Mouse (Mus musculus): Measurements from ENCODE around the gene Pappa.

Gene Pappa

GRCm38 (mm10) chr4:65123741-65124224 is at the start of gene Pappa:
TSS of gene Pappa (plus strand) at chr4:65124174.
- no peak for DNase-seq (ENCODE audit: low spot score)

- DNase-seq (ENCODE audit: low spot score), result no peak
Observed at GRCm38 (mm10) chr4:65077906-65078615, 45.9 kb upstream of the Pappa start.

- DNase-seq (ENCODE audit: low spot score), result no peak
Observed at GRCm38 (mm10) chr4:65086864-65087263, 37.1 kb upstream of the Pappa start.

DNA sequence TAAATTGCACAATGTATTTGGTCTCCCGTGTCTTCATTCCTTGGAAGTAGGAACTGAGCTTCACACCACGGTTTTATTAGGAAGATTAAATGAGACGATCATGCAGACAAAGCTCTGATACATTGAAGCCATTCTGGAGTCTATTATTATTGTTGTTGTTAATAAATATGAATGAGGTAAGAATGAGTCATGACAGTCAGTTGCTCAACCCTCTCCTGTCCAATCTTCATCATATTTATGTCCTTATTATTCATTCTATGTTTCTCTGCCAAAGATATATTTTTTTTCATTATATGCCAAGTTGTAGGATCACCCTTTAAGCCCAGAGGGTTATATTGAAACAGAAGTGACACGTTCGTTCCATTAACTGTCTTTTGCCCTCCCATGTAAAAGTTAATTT is 36.4 kb upstream of the Pappa start:
- DNase-seq (ENCODE audit: low spot score), result no peak

DNA sequence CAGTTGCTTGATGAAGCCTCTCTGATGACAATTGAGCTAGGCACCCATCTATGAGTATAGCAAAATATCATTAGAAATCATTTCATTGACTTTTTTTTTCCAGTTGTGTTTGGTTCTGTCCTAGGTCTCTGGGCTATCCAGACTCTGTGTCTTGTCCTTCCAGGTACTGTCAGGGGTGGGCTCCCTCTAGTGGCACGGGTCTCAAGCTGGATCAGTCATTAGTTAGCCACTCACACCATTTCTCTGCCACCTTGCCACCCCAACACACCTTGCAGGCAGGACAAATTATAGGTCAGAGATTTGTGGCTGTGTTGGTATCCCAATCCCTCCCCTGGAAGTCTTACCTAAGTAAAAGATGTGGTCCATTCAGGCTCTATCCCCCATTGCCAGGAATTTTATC is 31.8 kb upstream of the Pappa start:
- DNase-seq (ENCODE audit: low spot score), result no peak

DNA sequence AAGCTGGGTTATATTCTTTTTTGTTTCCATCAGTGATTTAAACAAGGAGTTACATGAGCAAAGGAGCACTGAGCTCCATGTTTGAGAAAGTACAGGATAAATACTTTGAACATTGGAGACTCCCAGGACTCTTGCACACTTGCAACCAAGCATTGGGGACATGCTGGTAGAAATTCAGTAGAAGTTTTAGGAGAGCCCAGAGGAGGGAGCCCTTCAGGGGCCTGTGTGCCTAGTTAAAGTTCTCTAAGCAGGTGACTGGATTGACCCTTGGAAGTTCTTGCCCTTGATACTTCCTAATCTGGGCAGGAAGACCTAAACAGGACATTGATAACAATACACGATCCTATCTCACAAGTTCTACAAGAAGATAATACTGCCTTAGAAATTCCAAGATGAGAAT is 3.6 kb upstream of the Pappa start:
- no peak for DNase-seq (ENCODE audit: low spot score)

DNA sequence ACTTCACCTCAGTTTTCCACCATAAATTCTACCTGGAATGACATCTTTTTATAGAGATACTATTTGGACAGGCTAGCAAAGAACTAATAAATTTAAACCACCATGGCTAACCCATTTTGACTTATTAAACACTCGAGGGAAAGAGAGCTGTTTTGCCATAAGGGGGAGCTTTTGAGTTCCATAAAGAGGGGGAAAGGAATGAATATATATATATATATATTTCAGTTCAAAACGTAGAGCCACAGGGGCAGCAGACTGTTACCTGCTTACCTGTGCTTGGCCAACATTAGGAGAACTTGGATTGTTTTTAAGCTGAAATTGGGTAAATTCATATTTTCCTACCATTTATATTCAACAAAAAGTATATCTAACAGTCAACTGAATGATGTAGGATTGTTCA is 1.1 kb upstream of the Pappa start:
- no peak for DNase-seq (ENCODE audit: low spot score)

- DNase-seq (ENCODE audit: low spot score), result no peak
Observed at GRCm38 (mm10) chr4:65124369-65125151, 586 bp downstream of the Pappa start.

GRCm38 (mm10) chr4:65125341-65126332 is 1.7 kb downstream of the Pappa start:
- no peak for DNase-seq (ENCODE audit: low spot score)

GRCm38 (mm10) chr4:65126451-65127290 is 2.7 kb downstream of the Pappa start:
- peak; percentile 6 for DNase-seq (ENCODE audit: low spot score)

- no peak for DNase-seq (ENCODE audit: low spot score)
Observed at GRCm38 (mm10) chr4:65127291-65127590, 3.3 kb downstream of the Pappa start.

DNA sequence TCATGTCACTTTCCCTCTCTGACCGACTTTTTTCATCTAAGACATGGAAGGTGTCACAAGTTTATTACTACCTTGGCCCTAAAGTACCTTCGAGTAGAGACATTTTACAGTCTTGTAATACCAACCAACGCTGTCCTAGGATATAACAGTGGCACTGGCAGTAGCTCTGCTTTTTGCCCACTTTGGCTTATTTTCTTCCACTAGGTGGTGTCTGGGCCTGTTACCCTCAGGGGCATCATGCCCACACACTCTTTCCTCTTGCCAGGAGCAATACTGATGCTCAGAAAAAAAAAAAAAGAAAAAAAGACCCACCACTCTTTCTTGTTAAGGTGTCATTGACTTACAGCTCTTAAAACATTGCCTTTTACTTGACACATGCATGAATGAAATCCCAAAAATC is 8.7 kb downstream of the Pappa start:
- no peak for DNase-seq (ENCODE audit: low spot score)

GRCm38 (mm10) chr4:65134358-65134757 is 10.4 kb downstream of the Pappa start:
- no peak for DNase-seq (ENCODE audit: low spot score)

GRCm38 (mm10) chr4:65135109-65135508 is 11.1 kb downstream of the Pappa start:
- DNase-seq (ENCODE audit: low spot score), result no peak

DNA sequence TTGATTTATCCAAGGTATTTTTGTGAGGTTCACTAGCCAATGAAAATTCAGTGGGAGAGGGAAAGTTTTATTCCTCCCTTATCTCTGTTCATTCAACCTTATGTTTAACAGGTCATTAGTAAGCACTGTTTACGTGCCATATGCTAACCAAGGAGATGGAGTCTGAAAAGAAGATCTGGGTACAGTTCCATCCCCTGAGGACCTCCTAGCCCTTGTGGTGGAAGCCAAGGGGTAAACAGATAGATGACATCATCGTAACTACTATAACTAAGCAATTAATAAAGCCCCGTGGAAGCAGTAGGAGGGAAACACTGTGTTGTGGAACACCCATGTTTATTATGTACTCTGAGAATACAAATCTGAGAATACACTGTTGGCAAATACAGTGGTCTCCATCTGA is 12.6 kb downstream of the Pappa start:
- DNase-seq (ENCODE audit: low spot score), result no peak

- DNase-seq (ENCODE audit: low spot score), result no peak
Observed at GRCm38 (mm10) chr4:65146936-65147335, 23.0 kb downstream of the Pappa start.

DNA sequence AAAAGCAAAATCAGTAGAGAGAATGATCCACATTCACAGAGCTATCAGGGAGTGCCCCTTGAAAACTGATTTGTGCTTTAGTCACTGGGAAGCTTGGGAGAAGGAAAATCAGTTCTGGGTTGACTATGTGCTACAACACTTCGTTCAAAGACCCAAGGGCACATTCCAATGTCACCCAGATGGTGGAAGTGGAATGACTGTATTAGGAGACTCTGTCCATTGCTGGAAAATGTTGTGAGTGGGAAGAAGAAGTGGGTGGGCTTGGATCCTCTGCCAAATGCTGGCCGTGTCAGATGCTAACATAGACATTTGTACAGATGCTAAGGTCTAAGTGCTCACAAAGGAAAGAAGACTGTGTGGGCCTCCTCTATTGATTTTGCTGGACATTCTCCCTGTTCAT is 29.6 kb downstream of the Pappa start:
- no peak for DNase-seq (ENCODE audit: low spot score)

DNA sequence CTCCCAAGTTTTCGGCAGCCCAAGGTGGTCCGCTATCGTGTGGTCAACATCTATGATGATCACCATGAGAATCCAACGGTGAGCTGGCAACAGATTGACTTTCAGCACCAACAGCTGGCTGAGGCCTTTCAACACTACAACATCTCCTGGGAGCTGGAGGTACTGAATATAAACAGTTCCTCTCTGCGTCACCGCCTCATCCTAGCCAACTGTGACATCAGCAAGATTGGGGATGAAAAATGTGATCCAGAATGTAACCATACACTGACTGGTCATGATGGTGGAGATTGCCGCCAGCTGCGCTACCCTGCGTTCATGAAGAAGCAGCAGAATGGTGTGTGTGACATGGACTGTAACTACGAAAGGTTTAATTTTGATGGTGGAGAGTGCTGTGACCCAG is 32.3 kb downstream of the Pappa start:
- no peak for DNase-seq (ENCODE audit: low spot score)

DNA sequence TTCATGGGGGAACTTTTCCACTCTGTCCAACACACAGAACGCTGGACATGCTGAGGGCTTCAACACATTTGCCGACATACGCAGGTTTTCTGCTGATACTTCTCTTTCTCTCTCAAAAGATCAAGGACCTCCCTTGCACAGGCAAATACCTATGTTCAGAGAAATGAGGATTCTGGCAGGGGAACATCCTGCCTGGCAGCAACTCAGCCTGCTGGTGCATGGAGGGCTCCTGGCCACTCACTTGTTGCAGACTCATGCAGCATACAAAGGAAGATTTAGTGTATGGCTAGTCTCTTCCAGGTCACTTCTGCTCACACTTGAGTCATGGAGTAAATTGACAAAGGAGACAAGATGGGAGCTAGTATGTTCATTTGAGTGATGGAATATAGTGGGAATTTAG is 34.7 kb downstream of the Pappa start:
- DNase-seq (ENCODE audit: low spot score), result no peak

DNA sequence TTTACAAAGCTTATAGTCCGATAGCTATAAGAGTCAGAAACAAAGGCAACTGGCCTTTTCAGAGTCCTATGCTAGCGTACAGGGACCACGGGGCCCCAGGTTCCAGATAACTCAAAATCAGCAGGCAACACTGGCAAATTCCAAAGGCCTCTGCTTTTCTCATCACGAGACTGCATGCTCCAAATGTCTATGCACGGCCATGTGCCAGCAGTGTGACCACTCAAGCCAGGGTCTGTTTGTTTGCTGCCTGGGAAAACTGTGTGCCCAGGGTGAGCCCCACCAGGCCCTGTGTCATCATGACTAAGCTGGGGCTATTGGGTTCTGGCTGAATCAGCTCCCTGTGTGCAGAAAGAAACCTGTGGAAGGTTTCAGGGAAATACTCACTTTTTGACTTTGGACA is 35.5 kb downstream of the Pappa start:
- DNase-seq (ENCODE audit: low spot score), result no peak

GRCm38 (mm10) chr4:65163698-65164097 is 39.7 kb downstream of the Pappa start:
- DNase-seq (ENCODE audit: low spot score), result no peak
